Mouse (Mus musculus) embryonic facial prominence, embryonic 14.5 days (tissue): ENCODE data around the gene Mrgpre. TPM values are rescaled to one million over a fixed set of nuclear protein-coding genes. Genes with fewer than 3 reads are reported as not detected.
A peak's percentile ranks its signal among the peaks of the same experiment; 100 is the strongest.

Experiments used
- ATAC-seq: fragments of 200-750 bp; cut with Nextera tagmentation; 2 replicates; pipeline ENCODE4 v1.8.0; 2017; ENCODE audit warnings: low read depth, moderate number of reproducible peaks, moderate TSS enrichment
- DNase-seq: peaks from one replicate; pipeline ENCODE4 v3.0.0-alpha.2; 2015; ENCODE audit warnings: low spot score
- H3K27ac ChIP-seq: fragments of 300-500 bp; sonication (generic); replicated peaks from 2 replicates; pipeline ENCODE4 v1.5.1; 2014; ENCODE audit warnings: low read depth, mild to moderate bottlenecking, low read length, moderate library complexity
- H3K27me3 ChIP-seq: fragments of 300-500 bp; sonication (generic); replicated peaks from 2 replicates; pipeline ENCODE4 v1.6.1; 2014; ENCODE audit warnings: low read length; ENCODE audit not compliant: control insufficient read depth, insufficient read depth
- H3K36me3 ChIP-seq: fragments of 300-500 bp; sonication (generic); 2 replicates; pipeline ENCODE4 v1.6.1; 2014; ENCODE audit warnings: low read length, mixed read lengths; ENCODE audit not compliant: control insufficient read depth, insufficient read depth
- H3K4me1 ChIP-seq: fragments of 300-500 bp; sonication (generic); 2 replicates; pipeline ENCODE4 v1.6.1; 2014; ENCODE audit warnings: antibody characterized with exemption, low read length; ENCODE audit not compliant: control insufficient read depth, insufficient read depth
- H3K4me2 ChIP-seq: fragments of 300-500 bp; sonication (generic); 2 replicates; pipeline ENCODE4 v1.6.1; 2014; ENCODE audit warnings: low read depth, mild to moderate bottlenecking, low read length, moderate library complexity, mixed read lengths
- H3K4me3 ChIP-seq: fragments of 300-500 bp; sonication (generic); 2 replicates; pipeline ENCODE4 v1.5.1; 2014; ENCODE audit warnings: low read depth, mild to moderate bottlenecking, low read length
- H3K9ac ChIP-seq: fragments of 300-500 bp; sonication (generic); 2 replicates; pipeline ENCODE4 v1.6.1; 2014; ENCODE audit warnings: low read depth, mild to moderate bottlenecking, low read length, moderate library complexity, mixed read lengths
- H3K9me3 ChIP-seq: fragments of 300-500 bp; sonication (generic); 2 replicates; pipeline ENCODE4 v1.6.1; 2016; ENCODE audit warnings: low read length; ENCODE audit not compliant: control insufficient read depth
- WGBS: fragments of 180-500 bp; shearing (Covaris S2); extraction: QIAGEN DNeasy Blood & Tissue Kit; methylation state at CpG from one replicate; pipeline ENCODE4 v1.1.7; 2014; 5-methylcytosine and 5-hydroxymethylcytosine counted together
- polyA plus RNA-seq: library from polyadenylated mRNA; unstranded; fragments of >200 nt; fragmentation: Nextera tagmentation; extraction: Ambion mirVana; gene quantifications from 2 replicates; pipeline ENCODE4 v1.2.1, GENCODE M21; 2014

Mrgpre gene
- polyA plus RNA-seq, 1 experiment from 2014 or later = 2.1 TPM

DNA sequence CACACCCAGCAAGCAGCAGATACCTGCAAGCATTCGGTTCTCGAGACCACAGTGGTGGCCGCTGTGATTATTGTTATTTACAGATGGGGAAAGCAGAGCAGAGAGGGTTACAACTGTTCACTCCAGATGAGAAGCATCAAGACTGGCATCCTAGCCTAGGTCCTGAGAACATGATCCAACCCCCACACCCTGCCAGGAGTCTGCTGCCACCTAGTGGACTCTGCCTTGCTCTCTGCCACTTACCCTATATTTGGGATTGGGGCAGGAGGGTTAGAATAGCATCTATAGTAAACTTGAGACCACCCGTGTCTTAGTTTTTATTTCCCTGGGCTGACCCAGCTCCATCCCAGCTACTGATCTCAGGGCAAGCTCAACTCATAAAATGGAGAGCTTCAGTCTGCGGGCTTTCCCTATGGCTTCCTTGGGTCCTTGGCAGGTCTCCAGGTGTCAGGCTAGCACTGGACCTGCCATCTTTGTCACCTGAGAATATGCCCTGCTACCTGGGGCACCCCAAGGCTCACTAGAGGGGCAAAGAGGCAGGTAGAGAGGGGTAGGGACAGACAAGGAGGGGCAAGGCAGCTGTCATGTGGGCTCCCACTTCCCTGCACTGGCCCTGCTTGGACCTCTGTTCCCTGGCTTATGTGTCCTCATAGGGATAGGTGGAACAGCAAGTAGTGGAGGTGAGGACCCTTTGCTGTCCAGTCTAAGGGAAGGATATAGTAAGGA is 30.1 kb downstream of the Mrgpre start:
- Histone ChIP-seq H3K4me3 (no peak overlapping the region), H3K9ac (no peak overlapping the region), H3K27me3 (no peaks in the 10 kb centered on the region; the same call in none of the 2 replicates), H3K4me2 (no peak overlapping the region), H3K9me3 (no peaks in the 10 kb centered on the region), H3K4me1 (0 out of 2 replicates have a peak, but pooled peaks cover 7% of the 10 kb centered on the region), H3K36me3 (no peaks in the 10 kb centered on the region), H3K27ac (no peak overlapping the region)
- WGBS = 47% methylated on average over 5 of the region's 5 CpGs
- ATAC-seq (peak; percentile 70; the same call in 1 of the 2 replicates), DNase-seq (peak; percentile 70)

- ATAC-seq = no peak
- Histone ChIP-seq H3K36me3 (no peaks in the 10 kb centered on the region), H3K9ac (no peak overlapping the region), H3K4me3 (no peak overlapping the region), H3K4me2 (no peak overlapping the region), H3K27me3 (no peaks in the 10 kb centered on the region; the same call in none of the 2 replicates), H3K9me3 (no peaks in the 10 kb centered on the region), H3K4me1 (0 out of 2 replicates have a peak, but pooled peaks cover 7% of the 10 kb centered on the region), H3K27ac (no peak overlapping the region)
- WGBS = 71% methylated on average over 3 of the region's 3 CpGs
- no peak for DNase-seq
These were observed 31.7 kb downstream of the Mrgpre start for GRCm38 (mm10) chr7:143752606-143753005.

DNA sequence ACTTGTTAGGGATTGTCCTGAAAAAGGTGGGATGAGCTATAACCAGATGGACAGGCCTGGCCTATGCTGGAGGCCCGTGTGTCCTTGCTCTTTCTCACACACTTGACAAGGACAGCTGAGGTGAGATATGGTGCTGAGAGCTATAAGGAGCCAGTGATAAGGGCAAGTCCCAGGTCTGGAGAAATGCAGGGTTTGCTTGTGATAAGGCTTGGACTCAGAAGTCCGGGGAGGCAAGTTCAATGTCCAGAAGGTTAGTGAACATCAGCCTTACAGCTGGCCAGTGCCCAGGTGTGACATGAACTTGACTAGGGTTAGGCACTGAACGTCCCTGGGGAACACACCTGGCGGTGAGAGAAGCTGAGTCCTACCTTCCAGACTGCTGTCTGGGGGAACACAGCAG is 32.2 kb downstream of the Mrgpre start:
- no peak for DNase-seq
- no peak for ATAC-seq
- no peak overlapping the region for H3K4me2 ChIP-seq
- no peaks in the 10 kb centered on the region for H3K36me3 ChIP-seq
- 73% methylated on average over 4 of the region's 4 CpGs for WGBS
- H3K27me3 ChIP-seq = no peaks in the 10 kb centered on the region; the same call in 1 of the 2 replicates
- no peaks in the 10 kb centered on the region for H3K9me3 ChIP-seq
- H3K4me3 ChIP-seq = no peak overlapping the region
- no peak overlapping the region for H3K27ac ChIP-seq
- H3K9ac ChIP-seq = no peak overlapping the region
- 0 out of 2 replicates have a peak, but pooled peaks cover 5% of the 10 kb centered on the region for H3K4me1 ChIP-seq

GRCm38 (mm10) chr7:143751380-143751779 is 32.9 kb downstream of the Mrgpre start:
- no peaks in the 10 kb centered on the region for H3K9me3 ChIP-seq
- no peak overlapping the region for H3K27ac ChIP-seq
- no peaks in the 10 kb centered on the region; the same call in 1 of the 2 replicates for H3K27me3 ChIP-seq
- H3K4me1 ChIP-seq = 0 out of 2 replicates have a peak, but pooled peaks cover under 1% of the 10 kb centered on the region
- WGBS = 63% methylated on average over 1 of the region's 1 CpGs
- DNase-seq (peak; percentile 33), ATAC-seq (no peak)
- H3K4me3 ChIP-seq = no peak overlapping the region
- no peak overlapping the region for H3K9ac ChIP-seq
- H3K4me2 ChIP-seq = no peak overlapping the region
- no peaks in the 10 kb centered on the region for H3K36me3 ChIP-seq

DNA sequence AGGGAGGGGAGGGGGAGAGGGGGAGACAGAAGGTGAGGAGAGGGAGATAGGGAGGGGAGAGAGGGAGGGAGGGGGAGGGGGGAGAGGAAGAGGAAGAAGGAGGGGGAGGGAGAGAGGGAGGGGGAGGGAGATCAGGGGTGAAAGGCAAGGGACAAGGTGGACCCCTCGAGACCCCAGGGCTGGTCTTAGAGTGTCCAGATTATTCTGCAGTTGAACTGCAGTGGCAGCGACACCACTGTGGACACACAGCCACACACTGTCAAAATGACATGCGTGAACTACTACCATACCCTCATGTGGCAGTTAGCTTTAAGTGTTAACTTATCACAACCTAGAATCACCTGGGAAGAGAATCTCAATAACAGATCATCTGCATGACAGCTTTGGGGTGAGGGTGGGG is 35.3 kb downstream of the Mrgpre start:
- Histone ChIP-seq H3K27me3 (no peaks in the 10 kb centered on the region), H3K9me3 (no peaks in the 10 kb centered on the region), H3K9ac (no peak overlapping the region), H3K4me3 (no peak overlapping the region), H3K4me1 (0 out of 2 replicates have a peak, but pooled peaks cover 4% of the 10 kb centered on the region), H3K36me3 (no peaks in the 10 kb centered on the region), H3K27ac (no peak overlapping the region), H3K4me2 (no peak overlapping the region)
- WGBS = 52% methylated on average over 3 of the region's 3 CpGs
- no peak for DNase-seq
- ATAC-seq = no peak

DNA sequence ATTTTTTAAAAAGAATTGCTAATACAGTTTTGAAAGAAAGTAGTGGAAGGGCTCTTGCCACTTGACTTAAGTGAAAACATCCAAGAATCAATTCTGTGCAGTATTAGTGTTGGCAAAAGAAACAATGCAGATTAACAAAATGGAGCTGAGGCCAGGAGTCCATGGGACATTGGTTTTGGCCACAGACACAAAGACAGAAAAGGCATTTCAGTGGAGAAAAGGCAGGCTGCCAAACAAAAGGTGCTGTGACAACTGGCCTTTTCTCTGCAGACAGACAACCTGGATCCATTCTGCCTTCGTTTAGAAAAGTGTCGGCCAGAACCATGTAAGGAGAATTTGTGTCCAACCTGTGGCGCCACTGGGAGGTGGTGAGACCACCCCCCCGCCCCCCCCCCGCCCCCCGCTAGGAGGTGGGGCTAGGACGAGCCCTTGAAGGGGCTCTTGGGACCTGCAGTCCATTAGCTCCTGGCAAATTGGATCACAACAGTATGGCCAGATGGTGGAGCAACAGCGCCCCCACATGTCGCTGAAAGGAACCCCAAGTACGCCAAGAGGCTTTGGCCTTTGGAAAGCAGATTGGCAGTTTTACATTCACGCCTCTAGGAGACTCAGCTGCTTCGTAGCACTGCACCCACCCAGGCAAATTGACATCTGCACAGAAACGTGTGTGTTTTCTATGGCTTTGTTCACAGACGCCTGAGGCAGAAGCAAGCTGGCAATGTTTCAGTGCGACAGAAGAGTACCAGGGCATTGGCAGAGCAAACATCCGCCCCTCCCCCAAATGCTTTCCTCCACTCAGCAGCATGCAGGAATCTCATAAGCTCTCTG is 36.0 kb downstream of the Mrgpre start:
- Histone ChIP-seq H3K9ac (peak overlapping the region; percentile 44; the same call in 1 of the 2 replicates), H3K4me1 (0 out of 2 replicates have a peak, but pooled peaks cover 4% of the 10 kb centered on the region), H3K27me3 (no peaks in the 10 kb centered on the region), H3K4me3 (peak overlapping the region; percentile 19), H3K36me3 (no peaks in the 10 kb centered on the region), H3K27ac (peak overlapping the region; percentile 22; the same call in 1 of the 2 replicates), H3K9me3 (no peaks in the 10 kb centered on the region), H3K4me2 (peak overlapping the region; percentile 44)
- peak; percentile 93 for DNase-seq
- 3% methylated on average over 16 of the region's 16 CpGs for WGBS
- peak; percentile 89 for ATAC-seq

- Histone ChIP-seq H3K4me2 (peak overlapping the region; percentile 67), H3K4me1 (peaks cover 20% of the 10 kb centered on the region), H3K36me3 (no peaks in the 10 kb centered on the region), H3K27ac (no peak overlapping the region), H3K9ac (peak overlapping the region; percentile 86), H3K27me3 (no peaks in the 10 kb centered on the region), H3K9me3 (no peaks in the 10 kb centered on the region), H3K4me3 (peak overlapping the region; percentile 60)
- DNase-seq (no peak), ATAC-seq (no peak)
- WGBS = 20% methylated on average over 2 of the region's 2 CpGs
These were observed 43.6 kb downstream of the Mrgpre start for GRCm38 (mm10) chr7:143740653-143741052.

- H3K9me3 ChIP-seq = no peaks in the 10 kb centered on the region
- no peaks in the 10 kb centered on the region for H3K27me3 ChIP-seq
- peak overlapping the region; percentile 75 for H3K27ac ChIP-seq
- H3K9ac ChIP-seq = peak overlapping the region; percentile 86
- ATAC-seq = peak; percentile 96
- H3K4me1 ChIP-seq = peaks cover 20% of the 10 kb centered on the region
- H3K4me3 ChIP-seq = peak overlapping the region; percentile 60
- 2% methylated on average over 34 of the region's 38 CpGs for WGBS
- peak; percentile 92 for DNase-seq
- H3K36me3 ChIP-seq = no peaks in the 10 kb centered on the region
- H3K4me2 ChIP-seq = peak overlapping the region; percentile 67
These were observed 44.5 kb downstream of the Mrgpre start for GRCm38 (mm10) chr7:143739511-143740461.
